Mouse (Mus musculus): ENCODE results near the gene Zfp30.

- TF ChIP-seq CTCF (IDR thresholded peaks at IDR 0.05; ENCODE audit: extremely low read depth, insufficient read depth, low read length) (no peak), POLR2A (IDR thresholded peaks at IDR 0.05; ENCODE audit: extremely low read depth, insufficient read depth, low read length) (no peak)
Observed at GRCm38 (mm10) chr7:29829804-29830203, 46.0 kb downstream of the Zfp30 start.

Measured in cortical plate, adult 2 months (tissue).